Mouse (Mus musculus) CD4-positive, CD25-positive, alpha-beta regulatory T cell, adult 2 months (primary cell): ENCODE data around the gene Gabra2.

ENCODE experiments used
- DNase-seq: peaks from one replicate; pipeline ENCODE4 v3.0.0-alpha.2; 2012; ENCODE audit warnings: low read depth, low spot score

Gene Gabra2

GRCm38 (mm10) chr5:71095725-71096607, at the start of gene Gabra2:
Gabra2 (minus strand) TSS chr5:71095849.
- no peak for DNase-seq

GRCm38 (mm10) chr5:71136691-71137090, 41.0 kb upstream of the Gabra2 start:
- DNase-seq = no peak

- DNase-seq = no peak
Observed at GRCm38 (mm10) chr5:71135840-71136239, 40.2 kb upstream of the Gabra2 start.

DNA sequence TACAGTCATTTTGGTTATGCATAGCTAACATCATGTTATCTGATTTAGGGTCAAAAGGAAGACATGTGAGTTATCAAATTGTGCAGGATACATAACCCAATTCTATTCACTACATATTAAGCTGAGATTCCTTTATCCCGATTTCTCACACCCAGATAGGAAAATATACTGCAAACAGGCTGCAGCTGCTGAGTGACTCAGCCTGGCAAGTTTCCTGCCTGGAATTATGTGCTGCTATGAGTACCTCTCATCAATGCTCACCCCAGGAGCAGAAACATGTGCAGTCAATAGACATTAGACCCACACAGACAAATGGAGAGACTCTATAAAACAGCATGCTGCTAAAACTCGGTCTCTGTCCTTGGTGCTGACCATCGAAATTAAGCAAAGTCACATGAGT, 32.1 kb upstream of the Gabra2 start:
- DNase-seq = no peak

GRCm38 (mm10) chr5:71115216-71115615, 19.6 kb upstream of the Gabra2 start:
- DNase-seq = no peak

GRCm38 (mm10) chr5:71095180-71095579, 469 bp downstream of the Gabra2 start:
- no peak for DNase-seq

- DNase-seq = no peak
Observed at GRCm38 (mm10) chr5:71094776-71095175, 873 bp downstream of the Gabra2 start.

- DNase-seq = no peak
Observed at GRCm38 (mm10) chr5:71093807-71094206, 1.8 kb downstream of the Gabra2 start.

DNA sequence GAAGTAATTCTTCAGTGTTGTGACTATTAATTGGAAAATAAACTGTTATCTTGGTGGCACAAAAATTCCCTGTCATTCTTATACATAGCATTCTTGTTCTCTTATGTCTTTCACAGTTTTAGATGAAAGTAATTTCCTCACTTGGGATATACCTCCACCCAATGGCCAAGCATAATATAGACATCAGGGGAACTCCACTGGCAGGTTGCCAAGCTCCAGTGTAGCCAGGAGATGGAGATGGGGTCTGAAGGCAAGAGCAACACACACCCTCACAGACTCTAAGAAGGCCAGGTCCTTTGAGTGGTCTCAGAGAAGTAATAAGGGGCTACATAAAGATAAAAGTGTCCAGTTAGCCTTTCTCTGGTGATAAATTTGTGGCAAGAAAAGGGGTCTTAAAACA, 3.2 kb downstream of the Gabra2 start:
- DNase-seq = no peak

GRCm38 (mm10) chr5:71091926-71092325, 3.7 kb downstream of the Gabra2 start:
- no peak for DNase-seq

GRCm38 (mm10) chr5:71078861-71079260, 16.8 kb downstream of the Gabra2 start:
- no peak for DNase-seq

DNA sequence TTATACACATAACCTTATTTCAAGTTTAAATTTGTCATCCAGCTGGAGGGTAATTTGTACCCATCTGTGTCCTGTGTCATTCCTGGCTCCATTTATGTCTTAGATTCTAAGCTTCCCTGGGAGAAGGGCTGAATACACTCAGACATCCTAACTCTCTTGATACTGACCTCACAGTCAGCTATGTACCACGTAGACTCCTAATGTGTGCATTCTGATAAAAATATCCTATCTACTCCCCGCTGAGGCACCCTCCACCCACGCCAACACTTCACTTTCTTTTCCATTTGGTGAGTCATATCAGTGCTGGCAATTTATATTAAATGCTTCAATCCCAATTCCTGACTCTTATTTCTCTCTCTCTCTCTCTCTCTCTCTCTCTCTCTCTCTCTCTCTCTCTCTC, 34.0 kb downstream of the Gabra2 start:
- no peak for DNase-seq

- DNase-seq = no peak
Observed at GRCm38 (mm10) chr5:71058047-71058446, 37.6 kb downstream of the Gabra2 start.

GRCm38 (mm10) chr5:71037352-71037751, 58.3 kb downstream of the Gabra2 start:
- no peak for DNase-seq

DNA sequence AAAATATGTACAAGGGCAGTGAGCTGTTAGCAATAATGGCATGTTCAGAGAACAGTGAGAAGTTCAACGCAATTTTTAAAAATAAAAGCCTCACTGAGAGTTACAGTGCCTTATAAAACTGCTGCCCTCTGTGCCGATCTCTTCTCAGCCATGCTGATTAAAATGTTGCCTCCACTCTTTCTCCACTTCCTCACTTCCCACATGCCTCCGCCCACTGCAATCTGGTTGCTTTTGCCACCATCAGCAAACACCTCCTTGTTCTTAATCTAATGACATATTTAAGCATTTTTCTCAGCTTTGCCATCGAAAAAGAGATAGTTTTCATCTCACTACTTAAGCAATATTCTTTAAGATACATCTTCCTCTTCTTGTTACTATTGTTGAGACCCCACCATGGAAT, 69.7 kb downstream of the Gabra2 start:
- no peak for DNase-seq

DNA sequence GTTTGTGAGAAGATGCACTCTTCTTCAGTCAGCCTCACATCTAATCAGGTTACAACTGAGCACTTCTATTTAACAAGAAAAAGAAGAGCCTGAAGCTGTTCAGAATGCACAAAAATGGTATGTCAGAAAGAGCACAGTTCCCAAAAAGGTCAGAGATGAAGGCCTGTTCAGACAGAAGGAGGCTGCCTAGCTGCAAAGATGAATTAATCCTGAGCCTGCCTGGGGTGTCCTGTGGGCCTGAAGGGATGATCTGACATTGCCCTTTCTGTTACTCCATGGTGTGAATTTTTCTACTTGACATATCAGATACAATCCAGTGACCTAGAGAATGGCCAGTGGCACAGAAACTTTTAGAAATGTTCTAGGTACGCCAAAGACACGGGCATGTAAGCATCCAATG, 83.9 kb downstream of the Gabra2 start:
- no peak for DNase-seq

GRCm38 (mm10) chr5:71011271-71011670, 84.4 kb downstream of the Gabra2 start:
- DNase-seq = no peak

GRCm38 (mm10) chr5:71010797-71011196, 84.9 kb downstream of the Gabra2 start:
- DNase-seq = no peak

GRCm38 (mm10) chr5:70995617-70996325, 99.9 kb downstream of the Gabra2 start:
- DNase-seq = no peak

GRCm38 (mm10) chr5:70993281-70993680, 102.4 kb downstream of the Gabra2 start:
- no peak for DNase-seq

DNA sequence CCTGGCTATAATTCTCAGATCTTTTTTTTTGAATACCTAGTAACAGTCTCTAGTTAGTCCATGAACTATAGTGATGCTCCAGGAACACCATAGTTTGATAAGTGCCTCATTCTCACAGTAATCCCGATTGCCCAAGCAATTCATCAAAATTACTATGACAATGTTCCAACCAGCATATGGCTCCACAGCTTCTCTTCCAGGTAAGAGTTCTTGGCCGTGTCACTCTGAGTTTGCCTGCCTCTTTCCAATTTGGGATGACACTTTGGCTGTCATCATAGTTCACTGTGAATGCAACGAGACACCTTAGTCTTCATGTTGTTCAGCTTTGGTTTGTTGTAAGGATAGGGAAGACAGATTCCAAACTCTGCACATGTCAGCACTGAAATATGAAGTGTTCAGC, 104.8 kb downstream of the Gabra2 start:
- DNase-seq = no peak
